16 mouse cellular contexts compared by ENCODE assay signal in genomic region chr8:49729156-49729555, GRCm38 (mm10).
DNase-seq lines count a peak whose midpoint lies in the region; ATAC-seq and TF ChIP-seq lines count a peak whose summit lies in the region.
"Had no signal": no experiment of that assay in that cellular context is flagged by ENCODE, and none has a peak within 500 bp of the region (broad histone marks: within the 10 kb centered on the region; RNA-seq: fewer than 3 reads in every experiment).

No protein-coding gene starts in this region.

- no peak for TF ChIP-seq POLR2A in limb, embryonic 14.5 days (IDR thresholded peaks at IDR 0.05; ENCODE audit: borderline replicate concordance, extremely low read depth, insufficient read depth, insufficient read length)

- no peak overlapping the region for H3K27ac ChIP-seq in lung, embryonic 14.5 days (ENCODE audit: low read depth)
- no peak overlapping the region for H3K27ac ChIP-seq in limb, embryonic 14.5 days (replicated peaks; ENCODE audit: low read depth, low read length)
- no peak overlapping the region for H3K27ac ChIP-seq in hindbrain, embryonic 14.5 days
- H3K27ac ChIP-seq in midbrain, embryonic 16.5 days (ENCODE audit: low read length), result no peak overlapping the region
- H3K27ac ChIP-seq: forebrain, embryonic 13.5 days had no signal

- no peak overlapping the region for H3K4me2 ChIP-seq in lung, embryonic 14.5 days
- no peak overlapping the region for H3K4me2 ChIP-seq in limb, embryonic 14.5 days (replicated peaks; ENCODE audit: low read depth, low read length, severe bottlenecking)
- H3K4me2 ChIP-seq in hindbrain, embryonic 14.5 days (replicated peaks), result no peak overlapping the region
- H3K4me2 ChIP-seq in midbrain, embryonic 16.5 days (ENCODE audit: low read length), result no peak overlapping the region
- H3K4me2 ChIP-seq: forebrain, embryonic 13.5 days had no signal

- 47% methylated on average over 2 of the region's 2 CpGs for WGBS in lung, embryonic 14.5 days
- WGBS in limb, embryonic 14.5 days, result 12% methylated on average over 2 of the region's 2 CpGs
- WGBS in hindbrain, embryonic 14.5 days, result 53% methylated on average over 2 of the region's 2 CpGs
- WGBS in midbrain, embryonic 16.5 days, result 44% methylated on average over 2 of the region's 2 CpGs

- peak; percentile 40 to 50 for DNase-seq in cerebellum, postnatal 10 days
- DNase-seq in cerebellum, adult 8-10 months, result no peak
- DNase-seq in lung, embryonic 14.5 days, result peak; percentile 4
- DNase-seq in lung, postnatal 36 days, result no peak
- peak; percentile 11 for DNase-seq in embryo, embryonic 10 days (ENCODE audit: low spot score)
- peak; percentile 14 for DNase-seq in limb, embryonic 14.5 days (ENCODE audit: low spot score)
- DNase-seq in hindbrain, embryonic 14.5 days (ENCODE audit: low spot score), result no peak
- DNase-seq: adrenal gland, postnatal 10 days; kidney, adult 18-20 months; kidney, postnatal 10 days; liver; right cerebral cortex, postnatal 4 days; thymus, postnatal 14 days had no signal

- H3K27me3 ChIP-seq in lung, embryonic 14.5 days (ENCODE audit: insufficient read depth, low read length), result no peaks in the 10 kb centered on the region
- no peaks in the 10 kb centered on the region for H3K27me3 ChIP-seq in limb, embryonic 14.5 days (ENCODE audit: control insufficient read depth, insufficient read depth, low read length)
- no peaks in the 10 kb centered on the region for H3K27me3 ChIP-seq in hindbrain, embryonic 14.5 days (ENCODE audit: control insufficient read depth, insufficient read depth, low read length)
- H3K27me3 ChIP-seq in midbrain, embryonic 16.5 days (ENCODE audit: control insufficient read depth, insufficient read depth, low read depth, low read length), result no peaks in the 10 kb centered on the region
- H3K27me3 ChIP-seq: forebrain, embryonic 13.5 days had no signal

- no peak for TF ChIP-seq CTCF in lung, embryonic 14.5 days (IDR thresholded peaks at IDR 0.05; ENCODE audit: low read depth)

- H3K9me3 ChIP-seq in lung, embryonic 14.5 days (ENCODE audit: low read depth, low read length), result no peaks in the 10 kb centered on the region
- H3K9me3 ChIP-seq in limb, embryonic 14.5 days (ENCODE audit: control insufficient read depth, low read length), result no peaks in the 10 kb centered on the region
- H3K9me3 ChIP-seq in hindbrain, embryonic 14.5 days (ENCODE audit: control insufficient read depth, low read length), result no peaks in the 10 kb centered on the region
- no peaks in the 10 kb centered on the region for H3K9me3 ChIP-seq in midbrain, embryonic 16.5 days (replicated peaks; ENCODE audit: control insufficient read depth, low read length, poor library complexity, severe bottlenecking)
- H3K9me3 ChIP-seq: forebrain, embryonic 13.5 days had no signal

- H3K4me1 ChIP-seq in lung, embryonic 14.5 days (ENCODE audit: insufficient read depth), result no peaks in the 10 kb centered on the region
- H3K4me1 ChIP-seq in limb, embryonic 14.5 days (ENCODE audit: control insufficient read depth, insufficient read depth, low read length), result no peaks in the 10 kb centered on the region
- no peaks in the 10 kb centered on the region for H3K4me1 ChIP-seq in hindbrain, embryonic 14.5 days (replicated peaks; ENCODE audit: control insufficient read depth, insufficient read depth, low read length)
- no peaks in the 10 kb centered on the region for H3K4me1 ChIP-seq in midbrain, embryonic 16.5 days (ENCODE audit: control insufficient read depth, insufficient read depth, low read length)
- H3K4me1 ChIP-seq: forebrain, embryonic 13.5 days had no signal

- ATAC-seq in lung, embryonic 14.5 days (ENCODE audit: insufficient read depth), result no peak
- no peak; the same call in 1 of the 2 replicates for ATAC-seq in limb, embryonic 14.5 days (ENCODE audit: low FRiP score, low read depth)
- ATAC-seq in hindbrain, embryonic 14.5 days (ENCODE audit: low FRiP score), result no peak
- no peak for ATAC-seq in midbrain, embryonic 16.5 days
- ATAC-seq: forebrain, embryonic 13.5 days; Patski had no signal

- no peak overlapping the region for H3K4me3 ChIP-seq in lung, embryonic 14.5 days (ENCODE audit: low read depth, low read length)
- no peak overlapping the region for H3K4me3 ChIP-seq in limb, embryonic 14.5 days (replicated peaks; ENCODE audit: low read length)
- H3K4me3 ChIP-seq in hindbrain, embryonic 14.5 days (replicated peaks; ENCODE audit: low read length), result no peak overlapping the region
- no peak overlapping the region for H3K4me3 ChIP-seq in midbrain, embryonic 16.5 days (ENCODE audit: low read depth, low read length)
- H3K4me3 ChIP-seq: forebrain, embryonic 13.5 days had no signal

- no peaks in the 10 kb centered on the region for H3K36me3 ChIP-seq in lung, embryonic 14.5 days (ENCODE audit: insufficient read depth)
- H3K36me3 ChIP-seq in limb, embryonic 14.5 days (ENCODE audit: control insufficient read depth, insufficient read depth, low read length), result no peaks in the 10 kb centered on the region
- no peaks in the 10 kb centered on the region for H3K36me3 ChIP-seq in hindbrain, embryonic 14.5 days (replicated peaks; ENCODE audit: control insufficient read depth, insufficient read depth)
- no peaks in the 10 kb centered on the region for H3K36me3 ChIP-seq in midbrain, embryonic 16.5 days (ENCODE audit: control insufficient read depth, insufficient read depth, low read length)

- no peak overlapping the region for H3K9ac ChIP-seq in lung, embryonic 14.5 days
- H3K9ac ChIP-seq in limb, embryonic 14.5 days (ENCODE audit: low read depth, low read length, severe bottlenecking), result no peak overlapping the region
- H3K9ac ChIP-seq in hindbrain, embryonic 14.5 days, result no peak overlapping the region
- H3K9ac ChIP-seq in midbrain, embryonic 16.5 days (ENCODE audit: low read depth, low read length), result no peak overlapping the region
- H3K9ac ChIP-seq: forebrain, embryonic 13.5 days had no signal

Comparison
In these comparisons a context has a peak if more than half of its experiments do, and no peak if none do; other contexts are left out.
1. DNase-seq: peak in cerebellum, postnatal 10 days (2 of 2), lung, embryonic 14.5 days (single experiment), embryo, embryonic 10 days (single experiment) and limb, embryonic 14.5 days (single experiment); none in cerebellum, adult 8-10 months (single experiment), lung, postnatal 36 days (single experiment) and hindbrain, embryonic 14.5 days (single experiment).